Comparison of ENCODE assay signal across 9 mouse cellular contexts in the genomic region with DNA sequence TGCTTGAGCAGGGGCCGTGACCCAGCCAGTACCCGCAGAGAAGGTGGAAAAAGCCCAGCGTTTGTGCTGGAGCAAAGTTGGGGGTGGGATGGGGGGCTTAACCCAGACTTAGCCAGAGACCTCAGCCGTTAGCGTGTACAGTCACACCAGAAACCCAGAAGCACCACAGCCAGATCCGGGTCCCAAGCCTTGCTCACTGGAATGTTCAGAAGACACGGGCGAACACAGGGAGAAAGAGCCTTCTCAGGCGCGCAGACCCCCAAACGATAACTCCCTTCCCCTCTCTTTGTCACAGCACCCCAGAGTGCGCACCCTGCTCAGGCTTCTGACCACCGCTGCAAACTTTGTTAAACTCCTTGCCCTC. TPM values are rescaled to one million over a fixed set of nuclear protein-coding genes. Genes with fewer than 3 reads are reported as not detected.
DNase-seq lines count a peak whose midpoint lies in the region; ATAC-seq lines count a peak whose summit lies in the region.
"Had no signal": no experiment of that assay in that cellular context is flagged by ENCODE, and none has a peak within 500 bp of the region (broad histone marks: within the 10 kb centered on the region; RNA-seq: fewer than 3 reads in every experiment).

No protein-coding gene starts in this region.

- no peaks in the 10 kb centered on the region for H3K36me3 ChIP-seq in kidney, embryonic 15.5 days
- H3K36me3 ChIP-seq in embryonic facial prominence, embryonic 13.5 days = no peaks in the 10 kb centered on the region
- no peaks in the 10 kb centered on the region for H3K36me3 ChIP-seq in limb, embryonic 10.5 days
- no peaks in the 10 kb centered on the region for H3K36me3 ChIP-seq in neural tube, embryonic 13.5 days

- H3K4me1 ChIP-seq in kidney, embryonic 15.5 days = peaks cover 63% of the 10 kb centered on the region
- peaks cover 17% of the 10 kb centered on the region for H3K4me1 ChIP-seq in embryonic facial prominence, embryonic 13.5 days
- H3K4me1 ChIP-seq in limb, embryonic 10.5 days = peaks cover 34% of the 10 kb centered on the region
- H3K4me1 ChIP-seq in neural tube, embryonic 13.5 days (replicated peaks) = peaks cover 45% of the 10 kb centered on the region

- WGBS in kidney, embryonic 15.5 days = 1% methylated on average over 13 of the region's 13 CpGs
- WGBS in embryonic facial prominence, embryonic 13.5 days = 2% methylated on average over 13 of the region's 13 CpGs
- WGBS in limb, embryonic 10.5 days = 2% methylated on average over 13 of the region's 13 CpGs
- WGBS in neural tube, embryonic 13.5 days = under 1% methylated on average over 13 of the region's 13 CpGs

- ATAC-seq in kidney, embryonic 15.5 days (replicated peaks; ENCODE audit: low FRiP score) = peak; percentile 2; the same call in 1 of the 2 replicates
- ATAC-seq in embryonic facial prominence, embryonic 13.5 days (ENCODE audit: insufficient number of reproducible peaks, insufficient read depth, low FRiP score, low TSS enrichment, low read depth) = no peak
- no peak for ATAC-seq in neural tube, embryonic 13.5 days (ENCODE audit: low read depth)

- H3K9me3 ChIP-seq in kidney, embryonic 15.5 days (replicated peaks) = no peaks in the 10 kb centered on the region
- 0 out of 2 replicates have a peak, but pooled peaks cover 2% of the 10 kb centered on the region for H3K9me3 ChIP-seq in embryonic facial prominence, embryonic 13.5 days
- H3K9me3 ChIP-seq in limb, embryonic 10.5 days (replicated peaks) = no peaks in the 10 kb centered on the region
- no peaks in the 10 kb centered on the region for H3K9me3 ChIP-seq in neural tube, embryonic 13.5 days

- peak overlapping the region; percentile 99 for H3K27ac ChIP-seq in kidney, embryonic 15.5 days
- H3K27ac ChIP-seq in embryonic facial prominence, embryonic 13.5 days = no peak overlapping the region
- 0 out of 2 replicates have a peak overlapping the region, but pooled peaks have one; percentile 8 for H3K27ac ChIP-seq in limb, embryonic 10.5 days
- H3K27ac ChIP-seq in neural tube, embryonic 13.5 days (replicated peaks) = peak overlapping the region; percentile 79

- H3K9ac ChIP-seq in kidney, embryonic 15.5 days = peak overlapping the region; percentile 60
- H3K9ac ChIP-seq in embryonic facial prominence, embryonic 13.5 days = 0 out of 2 replicates have a peak overlapping the region, but pooled peaks have one; percentile 32
- H3K9ac ChIP-seq in neural tube, embryonic 13.5 days = peak overlapping the region; percentile 54

- H3K4me3 ChIP-seq in kidney, embryonic 15.5 days (replicated peaks) = peak overlapping the region; percentile 44
- H3K4me3 ChIP-seq in embryonic facial prominence, embryonic 13.5 days = peak overlapping the region; percentile 21
- H3K4me3 ChIP-seq in limb, embryonic 10.5 days = peak overlapping the region; percentile 35
- H3K4me3 ChIP-seq in neural tube, embryonic 13.5 days = peak overlapping the region; percentile 23

- intact Hi-C loops in left cerebral cortex, postnatal 36 days (cut with DNase I) = loop anchor here (5.0 kb wide), 2 partner anchors 69 to 96 kb away; no protein-coding TSS in a partner anchor

- no peak for DNase-seq in kidney, postnatal 14 days
- DNase-seq in limb, embryonic 10.5 days (ENCODE audit: low spot score) = peak; percentile 69
- DNase-seq in retina, embryonic 14.5 days (ENCODE audit: low spot score) = no peak
- no peak for DNase-seq in gastrocnemius, postnatal 25 days
- DNase-seq in left cerebral cortex, postnatal 36 days (ENCODE audit: low spot score in 2 of 2) = no peak
- DNase-seq: thymus, postnatal 14 days had no signal

- peak overlapping the region; percentile 68 for H3K4me2 ChIP-seq in kidney, embryonic 15.5 days
- peak overlapping the region; percentile 47 for H3K4me2 ChIP-seq in embryonic facial prominence, embryonic 13.5 days
- H3K4me2 ChIP-seq in neural tube, embryonic 13.5 days = peak overlapping the region; percentile 51

- H3K27me3 ChIP-seq in kidney, embryonic 15.5 days = peaks cover 83% of the 10 kb centered on the region
- peaks cover 100% of the 10 kb centered on the region for H3K27me3 ChIP-seq in embryonic facial prominence, embryonic 13.5 days
- peaks cover 100% of the 10 kb centered on the region for H3K27me3 ChIP-seq in limb, embryonic 10.5 days (ENCODE audit: low read depth, poor library complexity, severe bottlenecking)
- peaks cover 100% of the 10 kb centered on the region for H3K27me3 ChIP-seq in neural tube, embryonic 13.5 days

RNA-seq across cellular contexts. Expression of a gene that starts 14.1 kb away (rescaled TPM):
- polyA plus RNA-seq in kidney, embryonic 15.5 days (2015; fragmentation: Nextera tagmentation; extraction: Ambion mirVana) = 34.6 and 36.9 TPM in 2 replicates
- 0.22 TPM in 1 of 2 replicates, not detected in the other for polyA plus RNA-seq in embryonic facial prominence, embryonic 13.5 days (2015; fragmentation: Nextera tagmentation; extraction: Ambion mirVana)
- 0.05 and 0.20 TPM in 2 replicates for polyA plus RNA-seq in limb, embryonic 10.5 days (2016; fragmentation: Nextera tagmentation; extraction: Ambion mirVana)
- polyA plus RNA-seq in neural tube, embryonic 13.5 days (2015; fragmentation: Nextera tagmentation; extraction: Ambion mirVana) = 25.2 and 28.2 TPM in 2 replicates
- total RNA-seq in gastrocnemius, postnatal 25 days (2021) = not detected
- total RNA-seq in left cerebral cortex, postnatal 36 days (2021) = under 1 TPM; 0.16 to 0.32 TPM

Comparison
In these comparisons a context has a peak if more than half of its experiments do, and no peak if none do; other contexts are left out.
1. RNA of a gene that starts 14.1 kb away (polyA plus RNA-seq): 34.6 to 36.9 TPM in kidney, embryonic 15.5 days and 25.2 to 28.2 TPM in neural tube, embryonic 13.5 days; 0.22 TPM in embryonic facial prominence, embryonic 13.5 days and 0.05 to 0.20 TPM in limb, embryonic 10.5 days; every median in the first group is over 10 times any median in the second.
2. Peak in every context shown above with its lines, with median percentiles within 50 percentile points of each other: H3K4me2 ChIP-seq, H3K4me3 ChIP-seq and H3K9ac ChIP-seq.